Mouse (Mus musculus) forebrain, postnatal 0 days (tissue): Measurements from ENCODE around the gene Gpr157. TPM values are rescaled to one million over a fixed set of nuclear protein-coding genes. Genes with fewer than 3 reads are reported as not detected.

Experiments
- ATAC-seq: fragments of 200-750 bp; cut with Nextera tagmentation; 2 replicates; pipeline ENCODE4 v1.8.0; 2017; ENCODE audit warnings: mild to moderate bottlenecking, moderate library complexity
- DNase-seq: peaks from one replicate; pipeline ENCODE4 v3.0.0-alpha.2; 2015
- H3K27ac ChIP-seq: fragments of 300-500 bp; sonication (generic); 2 replicates; pipeline ENCODE4 v1.5.1; 2014; ENCODE audit warnings: low read depth, mild to moderate bottlenecking, antibody characterized with exemption, low read length, moderate library complexity, mixed read lengths
- H3K27me3 ChIP-seq: fragments of 300-500 bp; sonication (generic); 2 replicates; pipeline ENCODE4 v1.6.1; 2014; ENCODE audit warnings: mild to moderate bottlenecking, low read length, mixed read lengths; ENCODE audit not compliant: insufficient read depth
- H3K36me3 ChIP-seq: fragments of 300-500 bp; sonication (generic); 2 replicates; pipeline ENCODE4 v1.6.1; 2014; ENCODE audit warnings: mild to moderate bottlenecking, moderate library complexity; ENCODE audit not compliant: insufficient read depth
- H3K4me1 ChIP-seq: fragments of 300-500 bp; sonication (generic); 2 replicates; pipeline ENCODE4 v1.6.1; 2014; ENCODE audit warnings: antibody characterized with exemption; ENCODE audit not compliant: insufficient read depth
- H3K4me2 ChIP-seq: fragments of 300-500 bp; sonication (generic); 2 replicates; pipeline ENCODE4 v1.6.1; 2014; ENCODE audit warnings: low read depth, mild to moderate bottlenecking, moderate library complexity
- H3K4me3 ChIP-seq: fragments of 300-500 bp; sonication (generic); 2 replicates; pipeline ENCODE4 v1.5.1; 2014; ENCODE audit warnings: low read depth, low read length, mixed read lengths
- H3K9ac ChIP-seq: fragments of 300-500 bp; sonication (generic); 2 replicates; pipeline ENCODE4 v1.6.1; 2014; ENCODE audit warnings: mild to moderate bottlenecking
- H3K9me3 ChIP-seq: fragments of 300-500 bp; sonication (generic); 2 replicates; pipeline ENCODE4 v1.6.1; 2016; ENCODE audit warnings: low read length
- CTCF ChIP-seq: sonication (generic); IDR thresholded peaks from 2 replicates; pipeline ENCODE4 v1.5.1; 2016; ENCODE audit warnings: antibody characterized with exemption, control low read depth, low read depth
- WGBS: fragments of 180-500 bp; shearing (Covaris S2); extraction: QIAGEN DNeasy Blood & Tissue Kit; methylation state at CpG from one replicate; pipeline ENCODE4 v1.1.7; 2014; 5-methylcytosine and 5-hydroxymethylcytosine counted together
- polyA plus RNA-seq: library from polyadenylated mRNA; unstranded; fragments of >200 nt; fragmentation: Nextera tagmentation; extraction: Ambion mirVana; gene quantifications from 2 replicates; pipeline ENCODE4 v1.2.1, GENCODE M21; 2015
- total RNA-seq: library from RNA; depleted of rRNA; stranded (reverse); fragments of >200 nt; gene quantifications from 2 replicates; pipeline ENCODE4 v1.2.3, GENCODE M21; 2014

Gene Gpr157
- total and polyA plus RNA-seq, 2 experiments from 2014 or later = 0.31 to 1.8 TPM

- no peaks in the 10 kb centered on the region for H3K4me1 ChIP-seq
- no peak for TF ChIP-seq CTCF
- ATAC-seq = no peak
- H3K9me3 ChIP-seq = no peaks in the 10 kb centered on the region
- no peak for DNase-seq
- no peaks in the 10 kb centered on the region for H3K27me3 ChIP-seq
- H3K4me2 ChIP-seq = no peak overlapping the region
- H3K36me3 ChIP-seq = no peaks in the 10 kb centered on the region
- H3K4me3 ChIP-seq = no peak overlapping the region
- H3K27ac ChIP-seq = no peak overlapping the region
- WGBS = 53% methylated on average over 8 of the region's 8 CpGs
- no peak overlapping the region for H3K9ac ChIP-seq
These were observed 41.4 kb downstream of the Gpr157 start for GRCm38 (mm10) chr4:150128571-150128970.

- H3K27ac ChIP-seq = no peak overlapping the region
- ATAC-seq (no peak), DNase-seq (no peak)
- no peak for TF ChIP-seq CTCF
- H3K4me2 ChIP-seq = no peak overlapping the region
- H3K9me3 ChIP-seq = no peaks in the 10 kb centered on the region
- no peak overlapping the region for H3K4me3 ChIP-seq
- no peaks in the 10 kb centered on the region for H3K27me3 ChIP-seq
- no peaks in the 10 kb centered on the region for H3K4me1 ChIP-seq
- H3K9ac ChIP-seq = no peak overlapping the region
- 34% methylated on average over 2 of the region's 2 CpGs for WGBS
- no peaks in the 10 kb centered on the region for H3K36me3 ChIP-seq
These were observed 43.5 kb downstream of the Gpr157 start for GRCm38 (mm10) chr4:150130661-150131060.

DNA sequence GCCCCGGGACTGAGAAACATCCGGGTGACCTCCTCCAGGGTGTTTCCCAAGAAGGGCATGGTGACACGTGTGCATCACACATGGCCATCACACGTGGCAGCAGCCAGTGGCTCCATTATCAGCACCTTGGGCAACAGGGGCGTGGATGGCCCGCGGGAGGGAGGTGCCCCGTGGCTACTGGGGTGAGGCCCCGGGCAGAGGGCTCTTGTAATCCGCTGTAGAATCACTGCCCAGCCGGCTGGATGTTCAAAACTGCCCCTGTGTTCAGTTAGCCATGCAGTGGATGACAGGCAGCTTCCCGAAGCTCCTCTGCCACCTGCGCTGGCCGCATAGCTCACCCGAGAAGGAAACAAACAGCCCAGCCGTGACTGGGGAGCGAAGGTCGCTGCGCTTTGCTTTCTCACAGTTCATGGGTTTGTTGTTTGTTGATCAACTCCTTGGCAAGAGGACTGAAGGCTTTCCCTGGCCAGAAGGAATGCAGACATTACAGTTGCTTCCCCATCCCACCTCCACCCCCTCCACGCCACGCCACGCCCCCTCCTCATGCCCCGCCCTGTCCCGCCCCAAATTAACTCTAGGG, 45.6 kb downstream of the Gpr157 start:
- H3K4me1 ChIP-seq = no peaks in the 10 kb centered on the region
- no peaks in the 10 kb centered on the region for H3K27me3 ChIP-seq
- no peak overlapping the region for H3K4me3 ChIP-seq
- no peaks in the 10 kb centered on the region for H3K9me3 ChIP-seq
- no peaks in the 10 kb centered on the region for H3K36me3 ChIP-seq
- no peak overlapping the region for H3K27ac ChIP-seq
- 32% methylated on average over 24 of the region's 24 CpGs for whole genome bisulfite sequencing
- DNase-seq = no peak
- ATAC-seq = no peak
- no peak for TF ChIP-seq CTCF
- H3K4me2 ChIP-seq = 0 out of 2 replicates have a peak overlapping the region, but pooled peaks have one; percentile 5
- no peak overlapping the region for H3K9ac ChIP-seq

GRCm38 (mm10) chr4:150135254-150135653, 48.1 kb downstream of the Gpr157 start:
- Histone ChIP-seq H3K9me3 (no peaks in the 10 kb centered on the region), H3K4me2 (no peak overlapping the region)

DNA sequence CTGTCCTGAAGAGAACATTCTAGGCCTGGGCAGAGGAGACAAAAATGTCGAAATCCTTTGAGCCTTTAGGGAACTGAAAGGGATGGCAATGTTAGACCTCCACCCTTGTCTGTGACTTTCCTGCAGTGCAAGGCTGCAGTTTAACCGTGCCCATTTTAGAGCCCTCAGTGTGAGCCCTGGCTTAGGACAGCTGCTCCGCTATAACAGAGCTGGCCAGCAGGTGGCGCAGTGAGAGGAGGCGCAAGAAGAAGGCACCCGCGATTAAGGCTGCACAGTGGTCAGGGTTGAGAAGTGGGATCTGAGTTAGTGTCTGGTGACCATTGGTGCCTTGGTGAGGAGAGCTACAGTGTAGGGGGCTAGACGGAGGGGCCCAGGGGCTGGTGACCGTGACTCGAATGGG, 49.5 kb downstream of the Gpr157 start:
- peak; percentile 96 for TF ChIP-seq CTCF
- Histone ChIP-seq H3K27ac (no peak overlapping the region), H3K4me2 (no peak overlapping the region), H3K27me3 (no peaks in the 10 kb centered on the region), H3K36me3 (no peaks in the 10 kb centered on the region), H3K4me3 (no peak overlapping the region), H3K9me3 (no peaks in the 10 kb centered on the region), H3K4me1 (no peaks in the 10 kb centered on the region), H3K9ac (no peak overlapping the region)
- DNase-seq (peak; percentile 76), ATAC-seq (peak; percentile 40; the same call in 1 of the 2 replicates)
- 13% methylated on average over 10 of the region's 10 CpGs for WGBS

More at GRCm38 (mm10) chr4:150135254-150135653, 48.1 kb downstream of the Gpr157 start:
- DNase-seq (no peak), ATAC-seq (no peak)
- Histone ChIP-seq H3K36me3 (no peaks in the 10 kb centered on the region), H3K4me1 (no peaks in the 10 kb centered on the region), H3K4me3 (no peak overlapping the region), H3K27me3 (no peaks in the 10 kb centered on the region), H3K9ac (no peak overlapping the region), H3K27ac (no peak overlapping the region)
- 86% methylated on average over 7 of the region's 7 CpGs for WGBS
- TF ChIP-seq CTCF = no peak

DNA sequence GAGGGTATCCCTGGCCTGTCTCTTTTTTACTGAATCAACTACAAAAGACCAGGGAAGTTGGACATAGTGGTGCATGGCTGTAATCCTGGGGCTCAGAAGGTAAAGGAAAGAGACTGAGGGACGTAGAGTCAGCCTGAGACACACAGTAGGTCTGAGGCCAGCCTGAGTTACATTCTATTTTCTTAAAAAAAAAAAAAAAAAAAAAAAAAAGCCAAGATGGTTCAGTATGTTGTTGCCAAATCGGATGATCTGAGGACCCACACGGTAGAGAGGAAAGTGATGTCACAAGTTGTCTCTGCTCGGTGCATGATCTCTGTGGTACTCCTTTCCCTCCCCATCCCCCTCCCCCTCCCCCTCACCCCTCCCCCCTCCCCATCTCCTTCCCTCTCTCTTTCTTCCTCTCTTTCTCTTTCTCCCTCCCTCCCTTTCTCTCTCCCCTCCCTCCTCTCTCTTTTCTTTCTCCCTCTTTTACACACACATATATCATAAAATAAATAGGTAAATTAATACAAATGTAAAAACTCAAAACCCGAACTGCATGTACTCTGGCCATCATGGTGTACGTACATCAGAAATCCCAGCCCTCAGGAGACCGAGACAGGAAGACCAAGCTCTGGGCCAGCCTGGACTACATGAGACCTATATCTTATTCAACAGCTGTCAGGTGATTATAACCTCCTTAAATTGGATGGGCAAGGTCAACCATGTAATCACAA, 50.4 kb downstream of the Gpr157 start:
- no peak for TF ChIP-seq CTCF
- Histone ChIP-seq H3K4me3 (no peak overlapping the region), H3K9me3 (no peaks in the 10 kb centered on the region), H3K27me3 (no peaks in the 10 kb centered on the region), H3K9ac (no peak overlapping the region), H3K36me3 (no peaks in the 10 kb centered on the region), H3K4me2 (no peak overlapping the region), H3K4me1 (no peaks in the 10 kb centered on the region), H3K27ac (no peak overlapping the region)
- 89% methylated on average over 7 of the region's 7 CpGs for WGBS
- 0 out of 2 replicates have a peak, but pooled peaks have one; percentile 2 for ATAC-seq
- DNase-seq = no peak

DNA sequence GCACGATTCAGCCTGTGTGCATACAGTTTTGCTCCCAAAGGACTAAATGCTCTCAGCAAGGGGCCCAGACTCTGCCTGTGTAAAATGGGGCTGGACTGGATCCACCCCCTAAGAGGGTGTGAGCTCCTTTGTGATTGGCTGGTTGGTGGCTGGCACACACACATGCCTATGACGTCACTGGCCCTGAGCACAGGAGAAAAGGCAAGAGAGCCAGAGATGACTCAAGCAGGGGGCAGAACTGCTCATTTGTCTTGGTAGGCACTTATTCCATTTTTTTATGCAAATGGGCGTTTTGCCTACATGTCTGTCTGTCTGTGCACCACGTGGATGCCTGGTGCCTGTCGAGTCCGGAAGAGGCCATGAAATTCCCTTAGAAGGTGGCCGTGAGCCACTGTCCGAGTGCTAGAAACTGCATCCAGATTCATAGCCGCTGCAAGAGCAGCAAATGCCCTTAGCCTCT, 50.9 kb downstream of the Gpr157 start:
- Histone ChIP-seq H3K4me2 (peak overlapping the region; percentile 41), H3K36me3 (no peaks in the 10 kb centered on the region), H3K4me1 (no peaks in the 10 kb centered on the region), H3K27ac (no peak overlapping the region), H3K9me3 (no peaks in the 10 kb centered on the region), H3K4me3 (peak overlapping the region; percentile 21), H3K9ac (peak overlapping the region; percentile 35), H3K27me3 (no peaks in the 10 kb centered on the region)
- TF ChIP-seq CTCF = no peak
- WGBS = 19% methylated on average over 9 of the region's 9 CpGs
- ATAC-seq = peak; percentile 89
- peak; percentile 85 for DNase-seq
